Mouse (Mus musculus): ENCODE data around the gene Matn4. TPM values are rescaled to one million over a fixed set of nuclear protein-coding genes. Genes with fewer than 3 reads are reported as not detected.

Gene Matn4
- total RNA-seq, 2 experiments from 2014 or later: 1.0 to 2.3 TPM

GRCm38 (mm10) chr2:164414581-164414980, 9.6 kb upstream of the Matn4 start:
- DNase-seq: no peak

GRCm38 (mm10) chr2:164414167-164414566, 9.2 kb upstream of the Matn4 start:
- DNase-seq: no peak

DNA sequence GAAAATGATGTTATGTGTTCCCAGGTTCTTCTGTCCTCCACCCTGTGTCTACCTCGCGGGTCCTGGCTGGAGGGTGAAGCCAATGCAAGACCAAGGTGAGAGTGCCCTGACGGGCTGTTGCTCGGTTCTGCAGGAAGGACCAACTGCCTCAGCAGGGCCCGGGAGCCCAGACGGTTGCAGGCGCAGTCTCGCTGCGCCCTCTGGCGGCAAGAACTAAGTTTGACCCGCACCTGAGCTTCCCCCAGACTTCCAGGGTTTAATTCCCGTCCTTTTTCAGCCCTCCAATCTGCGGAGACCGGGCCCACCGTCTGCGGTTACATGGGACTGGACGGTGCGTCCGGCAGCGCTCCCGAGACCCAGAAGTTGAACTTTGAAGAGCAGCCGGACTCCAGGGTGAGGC, 2.7 kb upstream of the Matn4 start:
- DNase-seq: peak; percentile 45

- DNase-seq: no peak
Observed at GRCm38 (mm10) chr2:164405519-164405918, 559 bp upstream of the Matn4 start.

DNA sequence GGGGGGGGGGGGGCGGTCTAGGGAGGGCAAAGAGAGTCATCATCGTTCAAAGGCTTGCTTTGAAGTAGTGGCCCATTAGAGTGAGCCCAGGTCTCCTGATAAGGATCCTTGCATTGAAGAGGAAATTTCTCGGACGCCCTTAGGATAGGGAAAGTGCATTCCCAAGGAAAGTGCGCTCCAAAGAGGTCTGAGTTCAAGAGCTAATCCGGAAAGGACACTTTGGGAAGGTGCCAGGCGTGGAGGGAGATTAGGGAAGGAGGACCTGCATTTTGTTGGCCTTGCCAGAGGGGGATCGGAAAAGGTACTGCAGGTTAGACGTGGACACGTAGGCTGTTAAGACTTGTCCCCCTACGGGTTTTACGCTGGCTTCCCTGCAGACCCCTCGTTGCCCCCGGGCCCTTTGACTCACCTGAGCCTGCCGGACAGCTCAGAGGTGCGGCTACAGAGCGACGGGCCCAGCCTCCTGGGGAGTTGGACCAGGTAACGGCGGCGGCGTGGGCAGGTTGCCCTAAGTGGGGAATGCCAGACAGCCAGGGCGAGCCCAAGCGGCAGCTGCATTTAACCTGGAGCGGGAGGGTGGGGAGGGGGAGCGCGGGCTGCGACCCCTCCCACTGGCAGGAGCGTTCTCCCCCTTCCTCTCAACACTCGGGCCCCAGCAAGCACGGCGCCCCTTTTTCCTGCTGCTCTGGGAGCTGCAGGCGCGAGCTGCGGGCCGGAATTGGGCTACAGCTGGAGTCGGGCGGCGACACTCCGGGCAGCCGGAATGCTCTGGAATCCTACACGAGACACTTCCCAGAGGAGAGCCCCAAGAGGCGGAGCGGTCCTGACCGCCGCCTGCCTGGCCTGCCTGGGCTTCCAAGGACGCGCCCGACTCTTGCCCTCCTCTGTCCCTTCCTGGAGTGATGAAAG, 624 bp downstream of the Matn4 start:
- peak; percentile 45 for DNase-seq

DNA sequence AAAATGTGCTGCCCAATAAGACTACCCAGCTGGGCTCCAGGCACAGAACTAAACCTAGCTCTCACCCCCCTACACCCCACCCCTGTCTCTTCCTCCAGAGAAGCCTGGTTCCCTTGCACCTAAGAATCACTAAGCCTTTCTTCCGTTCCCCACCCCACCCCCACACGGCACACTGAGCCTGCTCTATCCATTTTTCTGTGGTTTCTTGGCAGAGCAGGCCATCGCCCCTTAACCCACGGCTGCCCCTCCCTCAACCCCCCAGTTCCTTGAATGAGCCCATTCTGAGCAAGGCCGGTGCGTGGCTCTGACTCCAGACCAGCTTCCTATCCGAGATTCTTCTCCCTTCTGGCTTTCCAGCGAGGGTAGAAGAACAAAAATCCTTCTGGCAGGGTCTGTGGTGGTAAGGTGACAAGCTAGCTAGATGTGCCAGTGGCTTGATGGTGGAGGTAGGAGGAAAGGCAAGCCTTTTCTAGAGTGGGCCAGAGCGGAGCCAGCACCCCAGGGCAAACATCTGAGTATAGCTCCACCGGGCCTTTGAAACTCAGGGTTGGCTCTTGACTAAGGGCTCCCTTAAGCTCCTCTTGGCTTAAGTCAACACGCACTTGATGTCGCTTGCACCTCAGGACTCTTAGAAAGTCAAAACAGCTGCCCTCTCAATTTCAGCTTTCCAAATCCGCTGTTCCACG, 1.4 kb downstream of the Matn4 start:
- no peak for DNase-seq

GRCm38 (mm10) chr2:164402906-164403305, 2.1 kb downstream of the Matn4 start, which contains the start of gene Rbpjl:
Gene Rbpjl (plus strand): TSS chr2:164403141.
- DNase-seq: peak; percentile 48

DNA sequence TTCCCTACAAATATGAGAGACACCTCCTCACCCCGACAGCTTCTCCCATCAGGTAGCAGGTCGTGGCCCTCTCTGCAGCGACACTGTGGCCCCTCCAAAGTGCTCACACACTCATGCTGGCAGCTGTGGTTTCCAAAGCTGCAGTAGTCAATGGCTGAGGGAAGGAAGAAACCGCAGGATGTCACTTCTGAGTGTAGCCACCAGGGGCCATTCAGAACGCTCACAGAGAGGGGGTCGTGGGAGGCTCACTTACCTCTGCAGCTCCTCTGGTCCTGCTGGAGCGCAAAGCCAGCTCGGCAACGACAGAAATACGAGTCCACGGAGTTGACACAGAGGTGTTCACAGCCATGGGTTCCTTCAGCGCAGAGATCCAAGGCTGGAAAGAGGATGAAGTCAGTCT, 8.0 kb downstream of the Matn4 start:
- no peak for DNase-seq

DNA sequence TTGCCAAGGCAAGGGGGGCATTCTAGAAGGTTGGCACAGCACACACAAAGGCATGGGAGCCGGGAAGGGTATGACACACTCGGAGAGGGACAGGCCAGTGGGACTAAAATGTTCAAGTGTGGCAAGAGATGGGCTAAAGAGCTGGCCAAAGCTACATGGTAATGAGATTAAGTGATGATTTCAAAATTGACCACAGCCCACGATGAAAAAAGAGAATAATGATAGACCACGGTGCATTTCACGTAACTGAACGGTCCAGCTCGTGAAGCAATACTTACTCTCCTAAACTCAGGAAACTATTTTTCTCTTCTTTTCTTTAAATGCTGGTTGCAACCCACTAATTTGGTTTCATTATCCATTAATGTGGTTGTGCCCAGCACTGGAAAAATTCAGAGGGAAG, 8.9 kb downstream of the Matn4 start:
- no peak for DNase-seq

GRCm38 (mm10) chr2:164393126-164393525, 11.8 kb downstream of the Matn4 start:
- no peak for DNase-seq

DNA sequence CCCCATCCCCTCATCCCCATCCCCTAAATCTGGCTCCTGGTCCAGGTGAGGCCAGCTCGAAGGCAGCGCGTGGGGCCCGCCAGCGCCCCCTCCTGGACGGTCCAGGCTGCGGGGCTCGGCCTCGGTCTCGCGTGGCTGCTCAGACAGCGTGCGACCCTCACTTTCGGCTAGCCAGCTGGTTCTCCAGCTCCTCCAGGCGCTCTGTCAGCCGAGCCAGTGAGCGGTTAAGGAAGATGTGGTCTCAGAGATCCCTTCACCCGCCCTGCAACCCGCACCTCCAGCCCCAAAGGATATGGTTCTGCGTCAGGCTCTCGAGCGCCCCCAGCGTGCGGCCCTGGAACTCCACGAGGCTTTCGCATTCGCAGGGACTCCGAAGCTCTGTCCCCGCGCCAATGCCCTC, 15.5 kb downstream of the Matn4 start:
- peak; percentile 54 for DNase-seq

DNA sequence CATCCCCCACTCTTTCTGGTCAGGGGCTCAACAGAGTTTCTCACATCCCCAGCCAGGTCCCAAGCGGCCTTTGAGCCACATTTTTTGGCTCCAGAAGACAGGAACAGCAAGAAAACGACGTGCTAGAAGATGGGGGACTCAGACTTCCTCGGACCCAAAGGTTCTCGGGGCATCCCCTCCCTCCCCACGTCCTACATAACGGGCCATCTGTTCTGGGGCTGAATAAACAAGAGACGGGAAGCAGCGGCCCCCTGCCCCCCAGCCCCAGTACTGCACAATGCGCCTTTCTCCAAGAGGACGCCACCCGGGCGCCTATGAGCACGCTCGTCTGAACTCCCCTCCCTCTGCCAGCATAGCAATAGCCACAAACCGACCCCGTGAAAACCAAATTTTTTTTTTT, 15.9 kb downstream of the Matn4 start, which contains the start of gene Slpi:
Gene Slpi, minus strand, starts transcription at position 76 of the 400 bp plus-strand sequence.
- DNase-seq: no peak

GRCm38 (mm10) chr2:164386953-164387352, 18.0 kb downstream of the Matn4 start:
- DNase-seq: no peak

- DNase-seq: no peak
Observed at GRCm38 (mm10) chr2:164385927-164386763, 18.8 kb downstream of the Matn4 start.

- DNase-seq: no peak
Observed at GRCm38 (mm10) chr2:164383656-164384399, 21.1 kb downstream of the Matn4 start.

DNA sequence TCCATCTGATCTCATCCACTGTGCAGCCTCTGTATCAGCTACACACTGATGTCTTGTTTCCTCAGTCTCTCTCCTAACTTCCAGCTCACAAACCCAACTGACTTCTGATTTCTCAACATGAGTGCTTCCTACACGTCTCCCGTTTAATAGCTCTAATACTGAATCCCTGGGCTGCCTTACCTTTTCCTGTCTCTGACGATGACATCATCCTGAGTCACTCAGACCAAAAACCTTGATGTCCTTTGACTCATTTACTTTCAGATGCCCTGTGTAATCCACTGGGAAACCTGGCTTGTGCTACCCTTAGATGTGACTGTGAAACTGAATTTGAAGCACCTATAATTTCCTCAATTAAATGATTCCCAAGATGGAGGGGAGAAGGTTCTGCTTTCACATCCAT, 22.0 kb downstream of the Matn4 start:
- no peak for DNase-seq

DNA sequence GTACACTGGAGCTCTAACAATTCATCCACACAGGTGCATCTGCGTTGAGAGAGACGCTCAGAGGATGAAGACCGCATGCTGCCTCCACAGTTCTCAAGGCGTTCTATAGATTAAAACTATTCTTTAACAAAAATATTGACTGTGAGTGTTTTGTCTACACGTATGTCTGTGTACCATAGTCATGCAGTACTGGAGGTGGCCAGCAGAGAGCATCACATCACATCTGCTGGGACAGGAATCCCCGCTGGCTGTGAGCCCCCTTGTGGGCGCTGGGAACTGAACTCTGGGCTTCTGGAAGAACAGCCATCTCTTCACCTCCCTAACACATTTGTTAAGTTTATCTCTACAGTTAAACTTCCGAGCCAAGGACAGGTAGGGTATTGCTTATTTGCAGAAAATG, 23.2 kb downstream of the Matn4 start:
- DNase-seq: no peak

DNA sequence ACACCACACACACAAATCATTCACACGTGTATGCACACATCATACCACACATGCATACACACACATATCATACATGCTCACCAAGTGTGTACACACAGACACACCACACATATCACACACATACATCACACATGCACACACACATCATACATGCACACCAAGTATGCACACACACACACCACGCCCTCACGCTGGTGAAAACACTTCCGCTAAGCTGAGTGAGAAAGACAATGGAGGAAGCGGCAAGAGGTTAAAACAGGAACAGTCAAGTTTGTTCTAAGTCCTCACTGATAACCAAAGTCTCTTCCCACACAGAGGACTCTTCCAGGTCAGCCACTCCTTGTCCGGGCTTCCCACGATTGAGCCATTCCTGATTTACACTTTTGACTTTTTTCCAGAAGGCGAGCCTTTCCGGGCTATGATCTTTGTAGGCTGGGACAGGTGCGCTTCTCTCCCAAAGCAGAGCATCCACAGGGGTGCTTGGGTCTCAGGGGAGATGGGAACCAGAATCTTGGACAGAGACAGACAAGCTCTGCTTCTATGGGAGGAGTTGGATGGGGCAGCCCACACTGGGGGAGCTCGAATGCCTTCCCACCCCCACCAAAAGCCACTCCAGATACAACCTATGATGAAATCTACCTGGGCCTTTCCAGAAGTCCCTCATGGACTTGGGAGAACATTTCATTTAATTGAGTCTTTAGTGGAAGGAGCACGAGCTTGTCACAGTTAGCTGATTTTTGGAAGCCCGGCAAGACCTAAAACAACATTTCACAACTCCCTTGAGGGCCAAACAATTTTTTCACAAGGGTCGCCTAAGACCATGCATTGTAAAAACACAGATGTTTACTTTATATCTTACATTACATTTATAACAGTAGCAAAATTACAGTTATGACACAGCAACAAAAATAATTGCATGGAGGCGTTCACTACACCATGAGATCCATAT, 27.2 kb downstream of the Matn4 start:
- DNase-seq: no peak

DNA sequence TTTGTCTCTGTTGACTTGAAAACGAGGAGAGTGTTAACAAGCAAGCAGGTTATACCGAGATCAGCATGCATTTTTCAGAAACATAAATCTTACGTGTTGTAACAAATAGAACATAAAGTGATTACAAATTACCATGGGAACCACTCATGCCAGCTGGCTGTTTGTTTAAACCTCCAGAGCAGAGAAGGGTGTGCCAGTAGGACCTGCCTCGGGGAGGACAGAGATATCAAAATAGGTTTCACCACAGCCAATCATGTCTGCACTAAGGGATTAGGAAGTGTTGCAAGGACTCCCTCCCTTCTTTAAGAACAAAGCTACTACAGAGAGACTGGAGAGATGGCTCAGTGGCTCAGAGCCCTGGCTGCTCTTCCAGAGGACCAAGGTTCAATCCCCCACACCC, 31.8 kb downstream of the Matn4 start:
- DNase-seq: no peak

GRCm38 (mm10) chr2:164372408-164373053, 32.4 kb downstream of the Matn4 start:
- DNase-seq: no peak
